In the genomic region with DNA sequence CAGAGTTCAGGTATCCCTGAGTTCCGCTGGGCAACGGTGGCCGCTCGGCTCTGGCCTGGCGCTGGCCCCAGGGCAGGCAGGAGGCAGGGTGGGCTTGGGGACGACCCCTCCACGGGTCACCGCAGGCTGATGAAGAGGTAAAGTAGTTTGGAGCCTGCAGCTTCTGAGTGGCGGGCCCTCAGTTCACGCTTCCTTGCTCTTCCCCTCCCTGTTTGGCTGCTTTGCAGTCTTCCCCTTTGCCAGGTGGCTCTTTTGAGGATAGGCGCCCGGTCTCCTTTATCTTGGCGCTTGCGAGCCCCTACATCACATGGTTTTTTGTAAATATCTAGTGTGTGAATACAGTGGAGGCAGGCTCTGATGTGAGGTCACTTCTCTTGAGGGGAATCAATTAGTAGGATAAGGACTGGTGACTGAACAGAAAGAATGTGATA, we compare ENCODE assay signal across 8 mouse cellular contexts. TPM values are rescaled to one million over a fixed set of nuclear protein-coding genes. Genes with fewer than 3 reads are reported as not detected.
DNase-seq lines count a peak whose midpoint lies in the region; ATAC-seq and TF ChIP-seq lines count a peak whose summit lies in the region.

No protein-coding gene starts in this region.

- H3K27me3 ChIP-seq in forebrain, postnatal 0 days (ENCODE audit: insufficient read depth, low read length) = no peaks in the 10 kb centered on the region

- H3K4me2 ChIP-seq in forebrain, postnatal 0 days (ENCODE audit: low read depth) = peak overlapping the region; percentile 50

- peak overlapping the region; percentile 78 for H3K4me3 ChIP-seq in layer of hippocampus, adult 2 months
- peak overlapping the region; percentile 97 for H3K4me3 ChIP-seq in bone marrow, adult 2 months (replicated peaks; ENCODE audit: control insufficient read depth, low read depth, low read length)
- H3K4me3 ChIP-seq in forebrain, postnatal 0 days (ENCODE audit: low read depth, low read length) = peak overlapping the region; percentile 59
- peak overlapping the region; percentile 62 for H3K4me3 ChIP-seq in macrophage (ENCODE audit: inconsistent target)

- 9% methylated on average over 9 of the region's 14 CpGs for WGBS in bone marrow, adult 2 months
- WGBS in forebrain, postnatal 0 days = 36% methylated on average over 14 of the region's 14 CpGs
- WGBS in macrophage (ENCODE audit: missing documents) = 20% methylated on average over 10 of the region's 14 CpGs

- peaks cover 37% of the 10 kb centered on the region for H3K79me2 ChIP-seq in macrophage (ENCODE audit: inconsistent target)

- H3K27ac ChIP-seq in layer of hippocampus, adult 2 months = peak overlapping the region; percentile 92
- H3K27ac ChIP-seq in bone marrow, adult 2 months (ENCODE audit: control insufficient read depth, insufficient read depth, low read depth, low read length, poor library complexity) = peak overlapping the region; percentile 13
- peak overlapping the region; percentile 83 for H3K27ac ChIP-seq in forebrain, postnatal 0 days (ENCODE audit: low read depth, low read length)
- peak overlapping the region; percentile 58 for H3K27ac ChIP-seq in macrophage

- H3K36me3 ChIP-seq in forebrain, postnatal 0 days (ENCODE audit: insufficient read depth) = no peaks in the 10 kb centered on the region
- no peaks in the 10 kb centered on the region for H3K36me3 ChIP-seq in macrophage (ENCODE audit: inconsistent target)

- ATAC-seq in forebrain, postnatal 0 days = peak; percentile 40

- no peaks in the 10 kb centered on the region; the same call in 1 of the 2 replicates for H3K4me1 ChIP-seq in bone marrow, adult 2 months (ENCODE audit: control insufficient read depth, insufficient read depth, low read length)
- peaks cover 3% of the 10 kb centered on the region; the same call in 1 of the 2 replicates for H3K4me1 ChIP-seq in forebrain, postnatal 0 days (ENCODE audit: insufficient read depth)

- no peak for TF ChIP-seq POLR2A in bone marrow, adult 2 months (IDR thresholded peaks at IDR 0.05; ENCODE audit: borderline replicate concordance, control insufficient read depth, low read depth, low read length)

- H3K9me3 ChIP-seq in forebrain, postnatal 0 days (ENCODE audit: low read length) = no peaks in the 10 kb centered on the region

- no peak for DNase-seq in layer of hippocampus, adult 2 months (ENCODE audit: low spot score in 2 of 2)
- DNase-seq in layer of hippocampus, postnatal 10 days (ENCODE audit: low spot score in 2 of 2) = no peak
- DNase-seq in forebrain, postnatal 0 days = peak; percentile 20
- DNase-seq in thymus, postnatal 25 days = no peak
- DNase-seq in thymus, postnatal 36 days = no peak
- DNase-seq in right cerebral cortex, adult 2 months (ENCODE audit: low spot score in 2 of 2) = no peak

- H3K9ac ChIP-seq in forebrain, postnatal 0 days = peak overlapping the region; percentile 75

- no peak for TF ChIP-seq CTCF in layer of hippocampus, adult 2 months (conservative IDR thresholded peaks at IDR 0.05)
- no peak for TF ChIP-seq CTCF in bone marrow, adult 2 months (IDR thresholded peaks at IDR 0.05; ENCODE audit: control insufficient read depth, insufficient read depth, low read length)
- TF ChIP-seq CTCF in forebrain, postnatal 0 days (IDR thresholded peaks at IDR 0.05; ENCODE audit: low read depth) = no peak

RNA-seq across cellular contexts. Expression of a gene that starts 1.2 kb away (rescaled TPM):
- total RNA-seq in layer of hippocampus, adult 2 months (2021) = 10 to 100 TPM; 30.2 to 38.6 TPM
- total RNA-seq in layer of hippocampus, postnatal 10 days (2021) = 10 to 100 TPM; 29.6 to 35.7 TPM
- 4.7 and 11.4 TPM in 2 replicates for polyA plus RNA-seq in bone marrow, adult 2 months (2011; ENCODE audit: insufficient read depth, insufficient read length, low replicate concordance, missing spikeins)
- total RNA-seq in forebrain, postnatal 0 days (2014; rRNA removed) = 18.3 and 22.8 TPM in 2 replicates
- polyA plus RNA-seq in forebrain, postnatal 0 days (2015; fragmentation: Nextera tagmentation; extraction: Ambion mirVana) = 57.4 and 70.3 TPM in 2 replicates
- total RNA-seq in macrophage (2018; cell fraction: chromatin; rRNA removed) = 10 to 100 TPM in 23 of 26 experiments, 1 to 10 TPM in 3; 4.9 to 31.8 (median 16.9) TPM
- 10 to 100 TPM; 26.9 to 60.7 (median 46.9) TPM for total RNA-seq in macrophage (2018; cell fraction: cytosol; rRNA removed)
- total RNA-seq in macrophage (2018; cell fraction: nucleus; rRNA removed) = 10 to 100 TPM; 24.9 to 54.6 (median 36.3) TPM
- 34.2 to 60.3 TPM (median 57.0 TPM) in 3 replicates for polyA plus RNA-seq in macrophage (2018)

Comparison
In these comparisons a context has a peak if more than half of its experiments do, and no peak if none do; other contexts are left out.
1. H3K27ac ChIP-seq: peak in every context shown above with its lines; median percentile 92 in layer of hippocampus, adult 2 months; 83 in forebrain, postnatal 0 days; 58 in macrophage; 13 in bone marrow, adult 2 months.